Mouse (Mus musculus): ENCODE data around the gene A630010A05Rik.
"Not testable (repeated sequence)": the region's sequence is repeated elsewhere in the genome, so short reads cannot be mapped to it uniquely, and the experiment has no call there.

The A630010A05Rik gene

DNA sequence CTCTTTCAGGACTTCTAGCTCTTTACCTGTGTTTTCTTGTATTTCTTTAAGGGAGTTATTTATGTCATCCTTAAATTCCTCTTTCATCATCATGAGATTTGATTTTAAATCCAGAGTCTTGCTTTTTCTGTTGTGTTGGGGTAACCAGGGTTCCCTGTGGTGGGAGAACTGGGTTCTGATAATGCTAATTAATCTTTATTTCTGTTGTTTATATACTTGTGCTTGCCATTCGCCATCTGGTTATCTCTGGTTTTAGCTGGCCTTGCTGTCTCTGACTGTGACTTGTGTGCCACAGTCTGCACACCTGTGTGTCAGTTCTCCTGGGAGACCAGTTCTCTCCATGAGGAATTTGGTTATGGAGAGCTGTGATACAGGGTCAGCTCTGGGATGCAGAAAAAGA is at the start of gene A630010A05Rik:
A630010A05Rik (plus strand) TSS at position 301 of the 400 bp plus-strand sequence.
- no peak for DNase-seq (ENCODE audit: inconsistent ontology term)

DNA sequence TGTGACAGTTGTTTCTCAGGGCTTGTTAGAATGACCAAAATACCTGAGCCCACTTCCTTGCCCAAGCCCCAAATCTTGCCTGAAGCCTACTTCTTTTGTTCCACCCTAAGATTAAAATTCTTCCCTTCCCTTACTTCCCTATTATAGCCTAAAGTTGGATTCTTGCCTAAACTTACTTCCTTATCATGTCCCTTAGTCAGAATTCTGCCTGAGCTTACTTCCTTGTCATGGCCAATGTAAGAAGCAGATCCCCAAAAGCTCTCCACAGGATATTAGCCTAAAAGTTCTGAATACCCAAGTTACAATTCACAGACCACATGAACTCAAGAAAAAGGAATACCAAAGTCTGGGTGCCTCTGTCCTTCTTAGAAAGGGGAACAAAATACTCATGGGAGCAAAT is 26.4 kb upstream of the A630010A05Rik start:
- DNase-seq (ENCODE audit: inconsistent ontology term), result no peak

GRCm38 (mm10) chr16:14557191-14557590 is 4.9 kb upstream of the A630010A05Rik start:
- not testable (repeated sequence) for DNase-seq (ENCODE audit: inconsistent ontology term)
